Mouse (Mus musculus) limb, embryonic 14.5 days (tissue): Measurements from ENCODE around the gene Raver1. TPM values are rescaled to one million over a fixed set of nuclear protein-coding genes. Genes with fewer than 3 reads are reported as not detected.
A peak's percentile ranks its signal among the peaks of the same experiment; 100 is the strongest.

Source experiments
- ATAC-seq: fragments of 200-750 bp; cut with Nextera tagmentation; 2 replicates; pipeline ENCODE4 v1.8.0; 2017; ENCODE audit warnings: low read depth, moderate number of reproducible peaks, moderate TSS enrichment; ENCODE audit not compliant: low FRiP score
- DNase-seq: peaks from one replicate; pipeline ENCODE4 v3.0.0-alpha.2; 2015; ENCODE audit warnings: low spot score
- H3K27ac ChIP-seq: fragments of 300-500 bp; sonication (generic); replicated peaks from 2 replicates; pipeline ENCODE4 v1.5.1; 2014; ENCODE audit warnings: low read depth, mild to moderate bottlenecking, low read length, moderate library complexity, mixed read lengths
- H3K27me3 ChIP-seq: fragments of 300-500 bp; sonication (generic); 2 replicates; pipeline ENCODE4 v1.6.1; 2014; ENCODE audit warnings: low read length, mixed read lengths; ENCODE audit not compliant: control insufficient read depth, insufficient read depth
- H3K36me3 ChIP-seq: fragments of 300-500 bp; sonication (generic); 2 replicates; pipeline ENCODE4 v1.6.1; 2014; ENCODE audit warnings: mild to moderate bottlenecking, low read length, moderate library complexity, mixed read lengths; ENCODE audit not compliant: control insufficient read depth, insufficient read depth
- H3K4me1 ChIP-seq: fragments of 300-500 bp; sonication (generic); 2 replicates; pipeline ENCODE4 v1.6.1; 2014; ENCODE audit warnings: antibody characterized with exemption, low read length, mixed read lengths; ENCODE audit not compliant: control insufficient read depth, insufficient read depth
- H3K4me2 ChIP-seq: fragments of 300-500 bp; sonication (generic); replicated peaks from 2 replicates; pipeline ENCODE4 v1.6.1; 2014; ENCODE audit warnings: low read depth, mild to moderate bottlenecking, low read length, moderate library complexity; ENCODE audit not compliant: severe bottlenecking
- H3K4me3 ChIP-seq: fragments of 300-500 bp; sonication (generic); replicated peaks from 2 replicates; pipeline ENCODE4 v1.5.1; 2014; ENCODE audit warnings: low read length
- H3K9ac ChIP-seq: fragments of 300-500 bp; sonication (generic); 2 replicates; pipeline ENCODE4 v1.6.1; 2014; ENCODE audit warnings: mild to moderate bottlenecking, low read depth, low read length, moderate library complexity; ENCODE audit not compliant: severe bottlenecking
- H3K9me3 ChIP-seq: fragments of 300-500 bp; sonication (generic); 2 replicates; pipeline ENCODE4 v1.6.1; 2016; ENCODE audit warnings: low read length; ENCODE audit not compliant: control insufficient read depth
- POLR2A ChIP-seq: fragments of 200-500 bp; IDR thresholded peaks from 2 replicates; pipeline ENCODE4 v1.8.0; 2012; ENCODE audit warnings: inconsistent platforms, mild to moderate bottlenecking, moderate library complexity, borderline replicate concordance; ENCODE audit not compliant: insufficient read depth, insufficient read length; ENCODE audit errors: extremely low read depth
- WGBS: fragments of 180-500 bp; shearing (Covaris S2); extraction: QIAGEN DNeasy Blood & Tissue Kit; methylation state at CpG from one replicate; pipeline ENCODE4 v1.1.7; 2014; 5-methylcytosine and 5-hydroxymethylcytosine counted together
- microRNA counts: library from miRNA; unstranded; fragments of <30 nt; microRNA quantifications from one replicate; lab custom pipeline; 2016
- microRNA-seq: library from miRNA; unstranded; fragments of <30 nt; microRNA quantifications from one replicate; pipeline ENCODE4, GENCODE M21; 2016
- polyA plus RNA-seq, 2 experiments: library from polyadenylated mRNA; depleted of rRNA in 1 of 2; stranded (reverse) in 1 of 2; unstranded in 1 of 2; fragments of >200 nt; fragmentation: Nextera tagmentation in 1 of 2; extraction: Ambion mirVana in 1 of 2; gene quantifications; 2 replicates each; pipeline versions ENCODE4 v1.2.1 to v1.2.3; 2012 to 2014

Gene Raver1
- polyA plus RNA-seq, 2 experiments, result 76.3 to 94.0 TPM

- Histone ChIP-seq H3K9ac (no peak overlapping the region), H3K4me1 (peaks cover 17% of the 10 kb centered on the region), H3K36me3 (no peaks in the 10 kb centered on the region), H3K27me3 (peaks cover 20% of the 10 kb centered on the region), H3K4me3 (no peak overlapping the region), H3K4me2 (no peak overlapping the region), H3K27ac (no peak overlapping the region), H3K9me3 (no peaks in the 10 kb centered on the region)
- ATAC-seq (no peak), DNase-seq (no peak)
- no peak for TF ChIP-seq POLR2A
- 77% methylated on average over 12 of the region's 12 CpGs for WGBS
Measured at GRCm38 (mm10) chr9:21026849-21027248, 65.0 kb downstream of the Raver1 start.

GRCm38 (mm10) chr9:21025258-21025810 is 66.5 kb downstream of the Raver1 start:
- DNase-seq (no peak), ATAC-seq (no peak)
- Histone ChIP-seq H3K9me3 (no peaks in the 10 kb centered on the region), H3K4me2 (no peak overlapping the region), H3K4me3 (no peak overlapping the region), H3K27ac (no peak overlapping the region), H3K36me3 (no peaks in the 10 kb centered on the region), H3K4me1 (peaks cover 7% of the 10 kb centered on the region; the same call in 1 of the 2 replicates), H3K9ac (no peak overlapping the region), H3K27me3 (peaks cover 14% of the 10 kb centered on the region)
- 68% methylated on average over 19 of the region's 19 CpGs for WGBS
- TF ChIP-seq POLR2A, result no peak

MicroRNAs within 50 kb of the gene (microRNA counts, 519-probe panel; counts per million panel counts)
- microRNA mmu-miR-1900 (lab: Ali Mortazavi, UCI), result 3,093 counts per million, percentile 58 among the panel's probes with 10 or more counts

Small RNA genes lying within 50 kb of the gene (microRNA-seq; reads per million reads assigned to microRNA genes)
- gene Mir1900 (not detected), gene Mir7082 (not detected)

Other genes with a start within 250 kb of the Raver1 start
- gene A230050P20Rik, start 223.4 kb downstream of the Raver1 start, polyA plus RNA-seq (2012; rRNA removed), result 25.4 and 35.2 TPM in 2 replicates
- gene A230050P20Rik, start 223.4 kb downstream of the Raver1 start, polyA plus RNA-seq (2014; fragmentation: Nextera tagmentation; extraction: Ambion mirVana), result 4.5 and 4.7 TPM in 2 replicates
- gene Angptl6, start 212.3 kb downstream of the Raver1 start, polyA plus RNA-seq (2012; rRNA removed), result 3.1 and 4.0 TPM in 2 replicates
- 2.4 and 4.3 TPM in 2 replicates for gene Angptl6, start 212.3 kb downstream of the Raver1 start, polyA plus RNA-seq (2014; fragmentation: Nextera tagmentation; extraction: Ambion mirVana)
- gene Ppan, start 203.8 kb downstream of the Raver1 start, polyA plus RNA-seq (2012; rRNA removed), result 147 and 175 TPM in 2 replicates
- gene Ppan, start 203.8 kb downstream of the Raver1 start, polyA plus RNA-seq (2014; fragmentation: Nextera tagmentation; extraction: Ambion mirVana), result 79.8 and 82.7 TPM in 2 replicates
- 167 and 179 TPM in 2 replicates for gene Eif3g, start 193.4 kb downstream of the Raver1 start, polyA plus RNA-seq (2012; rRNA removed)
- gene Eif3g, start 193.4 kb downstream of the Raver1 start, polyA plus RNA-seq (2014; fragmentation: Nextera tagmentation; extraction: Ambion mirVana), result 287 and 289 TPM in 2 replicates
- gene Dnmt1, start 132.1 kb downstream of the Raver1 start, polyA plus RNA-seq (2012; rRNA removed), result 115 and 118 TPM in 2 replicates
- 60.9 and 62.0 TPM in 2 replicates for gene Dnmt1, start 132.1 kb downstream of the Raver1 start, polyA plus RNA-seq (2014; fragmentation: Nextera tagmentation; extraction: Ambion mirVana)
- gene S1pr2, start 115.2 kb downstream of the Raver1 start, polyA plus RNA-seq (2012; rRNA removed), result 28.3 and 37.6 TPM in 2 replicates
- 59.9 and 67.9 TPM in 2 replicates for gene S1pr2, start 115.2 kb downstream of the Raver1 start, polyA plus RNA-seq (2014; fragmentation: Nextera tagmentation; extraction: Ambion mirVana)
- gene Mrpl4, start 89.3 kb downstream of the Raver1 start, polyA plus RNA-seq (2012; rRNA removed), result 89.0 and 114 TPM in 2 replicates
- 115 and 118 TPM in 2 replicates for gene Mrpl4, start 89.3 kb downstream of the Raver1 start, polyA plus RNA-seq (2014; fragmentation: Nextera tagmentation; extraction: Ambion mirVana)
- gene Icam1, start 76.0 kb downstream of the Raver1 start, polyA plus RNA-seq (2012; rRNA removed), result 15.5 and 16.6 TPM in 2 replicates
- gene Icam1, start 76.0 kb downstream of the Raver1 start, polyA plus RNA-seq (2014; fragmentation: Nextera tagmentation; extraction: Ambion mirVana), result 18.3 and 21.2 TPM in 2 replicates
- gene Icam4, start 62.6 kb downstream of the Raver1 start, polyA plus RNA-seq (2012; rRNA removed), result 0.26 and 0.47 TPM in 2 replicates
- 0.99 and 1.3 TPM in 2 replicates for gene Icam4, start 62.6 kb downstream of the Raver1 start, polyA plus RNA-seq (2014; fragmentation: Nextera tagmentation; extraction: Ambion mirVana)
- 0.23 and 0.34 TPM in 2 replicates for gene Icam5, start 59.9 kb downstream of the Raver1 start, polyA plus RNA-seq (2012; rRNA removed)
- 0.08 and 0.11 TPM in 2 replicates for gene Icam5, start 59.9 kb downstream of the Raver1 start, polyA plus RNA-seq (2014; fragmentation: Nextera tagmentation; extraction: Ambion mirVana)
- 1.4 TPM in 1 of 2 replicates, not detected in the other for gene Zglp1, start 24.9 kb downstream of the Raver1 start, polyA plus RNA-seq (2012; rRNA removed)
- 0.23 TPM in 1 of 2 replicates, not detected in the other for gene Zglp1, start 24.9 kb downstream of the Raver1 start, polyA plus RNA-seq (2014; fragmentation: Nextera tagmentation; extraction: Ambion mirVana)
- gene Gm49373, start 18.9 kb downstream of the Raver1 start, polyA plus RNA-seq (2012; rRNA removed), result 1.8 and 1.9 TPM in 2 replicates
- 0.72 and 1.0 TPM in 2 replicates for gene Gm49373, start 18.9 kb downstream of the Raver1 start, polyA plus RNA-seq (2014; fragmentation: Nextera tagmentation; extraction: Ambion mirVana)
- 68.9 and 80.0 TPM in 2 replicates for gene Fdx1l, start 18.4 kb downstream of the Raver1 start, polyA plus RNA-seq (2012; rRNA removed)
- gene Fdx1l, start 18.4 kb downstream of the Raver1 start, polyA plus RNA-seq (2014; fragmentation: Nextera tagmentation; extraction: Ambion mirVana), result 65.1 and 67.4 TPM in 2 replicates
- gene Gm38431, start within 50 bp of the Raver1 start, polyA plus RNA-seq (2012; rRNA removed), result 5.3 and 5.9 TPM in 2 replicates
- 1.6 and 2.6 TPM in 2 replicates for gene Gm38431, start within 50 bp of the Raver1 start, polyA plus RNA-seq (2014; fragmentation: Nextera tagmentation; extraction: Ambion mirVana)
- gene Tyk2, start 39.2 kb upstream of the Raver1 start, polyA plus RNA-seq (2012; rRNA removed), result 20.9 and 25.8 TPM in 2 replicates
- gene Tyk2, start 39.2 kb upstream of the Raver1 start, polyA plus RNA-seq (2014; fragmentation: Nextera tagmentation; extraction: Ambion mirVana), result 10.6 and 11.4 TPM in 2 replicates
- 145 and 257 TPM in 2 replicates for gene Cdc37, start 58.0 kb upstream of the Raver1 start, polyA plus RNA-seq (2012; rRNA removed)
- 292 and 299 TPM in 2 replicates for gene Cdc37, start 58.0 kb upstream of the Raver1 start, polyA plus RNA-seq (2014; fragmentation: Nextera tagmentation; extraction: Ambion mirVana)
- 5.7 and 7.1 TPM in 2 replicates for gene Pde4a, start 73.7 kb upstream of the Raver1 start, polyA plus RNA-seq (2012; rRNA removed)
- 4.4 and 5.7 TPM in 2 replicates for gene Pde4a, start 73.7 kb upstream of the Raver1 start, polyA plus RNA-seq (2014; fragmentation: Nextera tagmentation; extraction: Ambion mirVana)
- 52.8 and 73.8 TPM in 2 replicates for gene Keap1, start 147.4 kb upstream of the Raver1 start, polyA plus RNA-seq (2012; rRNA removed)
- gene Keap1, start 147.4 kb upstream of the Raver1 start, polyA plus RNA-seq (2014; fragmentation: Nextera tagmentation; extraction: Ambion mirVana), result 50.4 and 52.3 TPM in 2 replicates
- gene S1pr5, start 156.4 kb upstream of the Raver1 start, polyA plus RNA-seq (2012; rRNA removed), result 1.6 TPM in 2 replicates
- 1.1 and 2.5 TPM in 2 replicates for gene S1pr5, start 156.4 kb upstream of the Raver1 start, polyA plus RNA-seq (2014; fragmentation: Nextera tagmentation; extraction: Ambion mirVana)
- 26.9 and 29.0 TPM in 2 replicates for gene Atg4d, start 173.3 kb upstream of the Raver1 start, polyA plus RNA-seq (2012; rRNA removed)
- 31.6 and 35.8 TPM in 2 replicates for gene Atg4d, start 173.3 kb upstream of the Raver1 start, polyA plus RNA-seq (2014; fragmentation: Nextera tagmentation; extraction: Ambion mirVana)
- gene Kri1, start 196.0 kb upstream of the Raver1 start, polyA plus RNA-seq (2012; rRNA removed), result 30.0 and 43.2 TPM in 2 replicates
- gene Kri1, start 196.0 kb upstream of the Raver1 start, polyA plus RNA-seq (2014; fragmentation: Nextera tagmentation; extraction: Ambion mirVana), result 13.7 and 14.5 TPM in 2 replicates
- gene Cdkn2d, start 199.4 kb upstream of the Raver1 start, polyA plus RNA-seq (2012; rRNA removed), result 43.2 and 48.1 TPM in 2 replicates
- 51.1 and 56.0 TPM in 2 replicates for gene Cdkn2d, start 199.4 kb upstream of the Raver1 start, polyA plus RNA-seq (2014; fragmentation: Nextera tagmentation; extraction: Ambion mirVana)
- 12.8 and 16.3 TPM in 2 replicates for gene Ap1m2, start 220.3 kb upstream of the Raver1 start, polyA plus RNA-seq (2012; rRNA removed)
- 23.0 and 29.3 TPM in 2 replicates for gene Ap1m2, start 220.3 kb upstream of the Raver1 start, polyA plus RNA-seq (2014; fragmentation: Nextera tagmentation; extraction: Ambion mirVana)
- 127 and 159 TPM in 2 replicates for gene Slc44a2, start 228.7 kb upstream of the Raver1 start, polyA plus RNA-seq (2012; rRNA removed)
- gene Slc44a2, start 228.7 kb upstream of the Raver1 start, polyA plus RNA-seq (2014; fragmentation: Nextera tagmentation; extraction: Ambion mirVana), result 121 and 129 TPM in 2 replicates